In genomic region chr2:58475578-58475977, GRCm38 (mm10) we compare ENCODE assay signal across 25 mouse cellular contexts. TPM values are rescaled to one million over a fixed set of nuclear protein-coding genes. Genes with fewer than 3 reads are reported as not detected.
DNase-seq lines count a peak whose midpoint lies in the region; ATAC-seq and TF ChIP-seq lines count a peak whose summit lies in the region.
"Had no signal": no experiment of that assay in that cellular context is flagged by ENCODE, and none has a peak within 500 bp of the region (broad histone marks: within the 10 kb centered on the region; RNA-seq: fewer than 3 reads in every experiment).

No protein-coding gene starts in this region.

- H3K27ac ChIP-seq in layer of hippocampus, adult 2 months: peak overlapping the region; percentile 6; the same call in 1 of the 2 replicates
- H3K27ac ChIP-seq in forebrain, embryonic 12.5 days: peak overlapping the region; percentile 46; the same call in 1 of the 2 replicates
- H3K27ac ChIP-seq in forebrain, embryonic 15.5 days (replicated peaks): peak overlapping the region; percentile 69
- no peak overlapping the region for H3K27ac ChIP-seq in limb, embryonic 10.5 days
- H3K27ac ChIP-seq in left cerebral cortex, adult 2 months: no peak overlapping the region
- H3K27ac ChIP-seq: embryonic facial prominence, embryonic 10.5 days; heart, adult 2 months; heart, embryonic 15.5 days; hindbrain, embryonic 13.5 days; hindbrain, postnatal 0 days had no signal

- DNase-seq in layer of hippocampus, adult 2 months (ENCODE audit: low spot score in 2 of 2): no peak
- DNase-seq in layer of hippocampus, postnatal 10 days (ENCODE audit: low spot score in 2 of 2): no peak
- no peak for DNase-seq in limb, embryonic 10.5 days (ENCODE audit: low spot score)
- no peak for DNase-seq in left cerebral cortex, adult 2 months (ENCODE audit: extremely low spot score in 1 of 2, low spot score in 2 of 2)
- DNase-seq: adrenal gland, postnatal 14 days; cerebellum, adult 18-20 months; cerebellum, postnatal 10 days; gastrocnemius, postnatal 14 days; heart, adult 2 months; heart, postnatal 14 days had no signal

- WGBS in forebrain, embryonic 12.5 days: 37% methylated on average over 8 of the region's 8 CpGs
- WGBS in forebrain, embryonic 15.5 days: 17% methylated on average over 8 of the region's 8 CpGs
- WGBS in limb, embryonic 10.5 days: 84% methylated on average over 8 of the region's 8 CpGs

- no peak for TF ChIP-seq CTCF in layer of hippocampus, adult 2 months (conservative IDR thresholded peaks at IDR 0.05)
- no peak for TF ChIP-seq CTCF in left cerebral cortex, adult 2 months (IDR thresholded peaks at IDR 0.05)

- intact Hi-C loops in left cerebral cortex, adult 2 months (cut with DNase I): no loop called here

- H3K9ac ChIP-seq in forebrain, embryonic 12.5 days: no peak overlapping the region
- H3K9ac ChIP-seq in forebrain, embryonic 15.5 days (replicated peaks): no peak overlapping the region
- H3K9ac ChIP-seq: heart, embryonic 15.5 days; hindbrain, embryonic 13.5 days had no signal

- H3K36me3 ChIP-seq in forebrain, embryonic 12.5 days (replicated peaks): peaks cover 3% of the 10 kb centered on the region; the same call in 1 of the 2 replicates
- H3K36me3 ChIP-seq in forebrain, embryonic 15.5 days: peaks cover 3% of the 10 kb centered on the region; the same call in 1 of the 2 replicates
- peaks cover 33% of the 10 kb centered on the region for H3K36me3 ChIP-seq in limb, embryonic 10.5 days

- H3K4me3 ChIP-seq in layer of hippocampus, adult 2 months: no peak overlapping the region
- H3K4me3 ChIP-seq in forebrain, embryonic 12.5 days (replicated peaks): no peak overlapping the region
- no peak overlapping the region for H3K4me3 ChIP-seq in forebrain, embryonic 15.5 days
- no peak overlapping the region for H3K4me3 ChIP-seq in limb, embryonic 10.5 days
- H3K4me3 ChIP-seq in left cerebral cortex, adult 2 months: no peak overlapping the region
- H3K4me3 ChIP-seq: embryonic facial prominence, embryonic 10.5 days; heart, adult 2 months; heart, embryonic 15.5 days; hindbrain, embryonic 13.5 days had no signal

- no peak; the same call in 1 of the 2 replicates for ATAC-seq in forebrain, embryonic 12.5 days (ENCODE audit: low FRiP score)
- peak; percentile 50; the same call in 1 of the 2 replicates for ATAC-seq in forebrain, embryonic 15.5 days (replicated peaks)
- ATAC-seq: activated CD4-positive, CD25-positive, alpha-beta regulatory T cell, adult 4 months; hindbrain, postnatal 0 days; Patski had no signal

- H3K4me2 ChIP-seq in forebrain, embryonic 12.5 days: no peak overlapping the region
- H3K4me2 ChIP-seq in forebrain, embryonic 15.5 days (replicated peaks): no peak overlapping the region
- H3K4me2 ChIP-seq: heart, embryonic 11.5 days; heart, embryonic 15.5 days; hindbrain, embryonic 13.5 days had no signal

- H3K27me3 ChIP-seq in forebrain, embryonic 12.5 days: no peaks in the 10 kb centered on the region
- no peaks in the 10 kb centered on the region for H3K27me3 ChIP-seq in forebrain, embryonic 15.5 days
- H3K27me3 ChIP-seq in limb, embryonic 10.5 days (ENCODE audit: low read depth, poor library complexity, severe bottlenecking): no peaks in the 10 kb centered on the region
- H3K27me3 ChIP-seq: CH12.LX; heart, embryonic 15.5 days; hindbrain, embryonic 13.5 days; Patski had no signal

- H3K4me1 ChIP-seq in forebrain, embryonic 12.5 days: peaks cover 13% of the 10 kb centered on the region; the same call in 1 of the 2 replicates
- peaks cover 18% of the 10 kb centered on the region for H3K4me1 ChIP-seq in forebrain, embryonic 15.5 days
- no peaks in the 10 kb centered on the region for H3K4me1 ChIP-seq in limb, embryonic 10.5 days
- H3K4me1 ChIP-seq: embryonic facial prominence, embryonic 10.5 days; heart, embryonic 15.5 days; hindbrain, embryonic 13.5 days had no signal

- no peaks in the 10 kb centered on the region for H3K9me3 ChIP-seq in forebrain, embryonic 12.5 days
- H3K9me3 ChIP-seq in forebrain, embryonic 15.5 days: no peaks in the 10 kb centered on the region
- H3K9me3 ChIP-seq in limb, embryonic 10.5 days (replicated peaks): no peaks in the 10 kb centered on the region
- H3K9me3 ChIP-seq: embryonic facial prominence, embryonic 10.5 days; heart, embryonic 15.5 days; hindbrain, embryonic 13.5 days had no signal

RNA-seq across cellular contexts. Expression of gene Gm17409, which starts 5.7 kb away (rescaled TPM):
- total RNA-seq in layer of hippocampus, adult 2 months (2021): not detected
- total RNA-seq in layer of hippocampus, postnatal 10 days (2021): not detected
- 0.20 TPM in 1 of 2 replicates, not detected in the other for polyA plus RNA-seq in forebrain, embryonic 12.5 days (2016; fragmentation: Nextera tagmentation; extraction: Ambion mirVana)
- 0.19 TPM in 1 of 2 replicates, not detected in the other for polyA plus RNA-seq in forebrain, embryonic 15.5 days (2015; fragmentation: Nextera tagmentation; extraction: Ambion mirVana)
- not detected in 2 replicates for polyA plus RNA-seq in limb, embryonic 10.5 days (2016; fragmentation: Nextera tagmentation; extraction: Ambion mirVana)
- not detected for total RNA-seq in left cerebral cortex, adult 2 months (2021)
- total RNA-seq: adrenal gland, adult 18-20 months; adrenal gland, postnatal 14 days; CH12.LX; gastrocnemius, adult 18-20 months; gastrocnemius, postnatal 14 days; heart, adult 2 months; heart, postnatal 14 days; hematopoietic stem cell, adult 5-6 weeks; hindbrain, postnatal 0 days had no signal
- polyA plus RNA-seq: activated CD4-positive, CD25-positive, alpha-beta regulatory T cell, adult 4 months; embryonic facial prominence, embryonic 10.5 days; embryonic facial prominence, embryonic 14.5 days; heart, adult 2 months; heart, embryonic 11.5 days; heart, embryonic 15.5 days; hindbrain, embryonic 13.5 days; hindbrain, postnatal 0 days; intestine, embryonic 14.5 days; Patski had no signal

Comparison
In these comparisons a context has a peak if more than half of its experiments do, and no peak if none do; other contexts are left out.
1. H3K27ac ChIP-seq: peak in layer of hippocampus, adult 2 months (single experiment), forebrain, embryonic 12.5 days (single experiment) and forebrain, embryonic 15.5 days (single experiment); none in limb, embryonic 10.5 days (single experiment) and left cerebral cortex, adult 2 months (single experiment).